Mouse (Mus musculus) retina, postnatal 7 days (tissue): ENCODE measurements around the gene Prpf6.

Experiments used
- DNase-seq: peaks from one replicate; pipeline ENCODE4 v3.0.0-alpha.2; 2012; ENCODE audit warnings: low read depth, low spot score

The Prpf6 gene

GRCm38 (mm10) chr2:181591528-181592085 lies at the start of gene Prpf6:
Gene Prpf6 (plus strand): TSS chr2:181591868.
- no peak for DNase-seq

- no peak for DNase-seq
These were observed 45.5 kb upstream of the Prpf6 start for GRCm38 (mm10) chr2:181546142-181546541.

DNA sequence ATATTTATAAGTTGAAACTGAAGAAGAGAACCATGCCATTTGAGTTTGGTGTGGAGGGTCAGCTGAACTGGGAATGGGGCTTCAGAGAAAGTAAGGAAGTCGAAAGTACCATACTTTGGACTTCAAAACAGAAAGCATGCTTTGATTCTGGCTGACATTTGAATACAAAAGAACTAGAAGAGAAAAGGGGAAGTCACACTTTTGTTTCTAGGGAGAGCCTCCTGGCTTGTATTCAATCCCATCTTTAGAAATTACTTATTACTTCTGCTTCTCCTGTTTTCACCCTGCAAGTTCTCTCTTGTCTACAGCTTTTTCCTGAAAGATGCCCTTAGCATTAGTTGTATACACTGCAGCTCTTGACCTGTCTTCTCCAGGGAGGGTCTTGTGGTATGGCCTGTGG lies 43.4 kb upstream of the Prpf6 start:
- DNase-seq = no peak

GRCm38 (mm10) chr2:181548682-181549081 lies 43.0 kb upstream of the Prpf6 start:
- no peak for DNase-seq

- DNase-seq = no peak
These were observed 41.4 kb upstream of the Prpf6 start for GRCm38 (mm10) chr2:181550233-181550632.

DNA sequence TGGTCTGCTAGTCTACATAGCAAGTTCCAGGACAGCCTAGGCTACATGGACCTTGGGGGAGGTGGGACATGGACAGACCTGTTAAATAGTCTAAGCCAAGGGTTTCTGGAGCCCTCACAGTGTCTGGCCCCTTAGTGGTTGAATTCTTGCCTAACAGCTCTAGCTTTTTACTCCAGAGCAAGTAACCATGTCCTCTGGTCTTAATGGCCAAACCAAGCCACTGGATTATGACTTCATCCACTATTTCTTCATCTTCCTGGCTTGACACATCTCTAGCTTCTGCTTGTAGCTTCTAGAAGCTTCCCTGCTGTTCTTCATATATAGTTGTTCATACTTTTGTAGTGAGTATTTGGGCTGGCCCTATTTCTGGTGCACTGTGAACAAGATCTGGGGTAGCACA lies 37.9 kb upstream of the Prpf6 start:
- DNase-seq = no peak

DNA sequence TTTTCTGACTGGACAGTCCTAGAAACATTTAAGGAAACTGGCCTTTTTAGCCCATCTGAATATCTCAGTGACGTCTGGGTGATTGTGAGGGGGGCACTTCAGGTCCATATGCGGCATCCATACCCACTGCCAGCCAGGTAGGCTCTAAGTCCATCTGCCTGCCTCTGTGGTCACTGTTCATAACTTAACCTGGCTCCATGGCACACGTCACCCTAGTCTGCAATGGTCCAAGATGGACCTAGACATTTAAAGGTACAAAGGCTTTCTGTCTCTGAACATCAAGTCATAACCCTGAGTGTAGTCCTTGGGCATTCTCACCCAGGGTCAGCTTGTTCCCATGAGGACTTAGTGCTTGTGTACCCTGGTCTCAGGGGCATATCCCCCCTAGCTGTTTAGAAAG lies 24.3 kb upstream of the Prpf6 start:
- no peak for DNase-seq

DNA sequence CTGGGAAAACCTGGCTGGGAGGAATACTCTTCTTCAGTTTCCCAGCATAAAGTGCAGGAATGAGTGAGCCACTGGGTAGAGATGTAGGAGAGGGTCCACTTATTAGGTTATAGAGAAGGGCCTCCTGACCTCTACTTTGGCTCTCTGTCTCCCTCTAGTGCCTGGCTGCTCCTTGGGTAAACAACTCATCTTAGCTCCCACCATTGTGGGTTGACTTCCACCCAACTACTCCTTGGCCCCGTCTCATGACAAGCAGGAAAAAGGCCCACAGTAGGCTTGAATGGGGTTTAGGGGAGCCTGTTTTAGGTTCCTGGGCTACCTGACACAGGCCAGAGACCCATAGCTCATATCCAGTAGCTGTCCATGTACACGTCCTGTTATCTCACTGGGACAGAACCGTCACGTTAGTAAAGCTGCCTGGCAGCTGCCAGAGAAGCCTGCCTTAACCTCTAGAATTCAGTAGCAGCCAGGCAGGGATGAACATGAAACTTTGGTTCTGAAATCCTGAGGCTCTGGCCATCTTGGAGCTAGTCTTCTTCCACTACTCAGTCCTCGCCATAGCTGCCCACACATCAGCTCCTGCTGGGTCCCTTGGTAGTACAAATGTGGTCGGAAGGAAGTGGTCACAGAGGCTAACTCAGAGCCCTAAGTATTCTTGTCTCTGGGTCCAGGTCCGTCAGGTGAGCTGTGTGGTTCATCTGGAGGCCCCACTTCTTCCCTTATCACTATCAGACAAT lies 23.2 kb upstream of the Prpf6 start:
- DNase-seq = no peak

GRCm38 (mm10) chr2:181569856-181570255 lies 21.8 kb upstream of the Prpf6 start:
- DNase-seq = no peak

GRCm38 (mm10) chr2:181570375-181570774 lies 21.3 kb upstream of the Prpf6 start:
- DNase-seq = no peak

DNA sequence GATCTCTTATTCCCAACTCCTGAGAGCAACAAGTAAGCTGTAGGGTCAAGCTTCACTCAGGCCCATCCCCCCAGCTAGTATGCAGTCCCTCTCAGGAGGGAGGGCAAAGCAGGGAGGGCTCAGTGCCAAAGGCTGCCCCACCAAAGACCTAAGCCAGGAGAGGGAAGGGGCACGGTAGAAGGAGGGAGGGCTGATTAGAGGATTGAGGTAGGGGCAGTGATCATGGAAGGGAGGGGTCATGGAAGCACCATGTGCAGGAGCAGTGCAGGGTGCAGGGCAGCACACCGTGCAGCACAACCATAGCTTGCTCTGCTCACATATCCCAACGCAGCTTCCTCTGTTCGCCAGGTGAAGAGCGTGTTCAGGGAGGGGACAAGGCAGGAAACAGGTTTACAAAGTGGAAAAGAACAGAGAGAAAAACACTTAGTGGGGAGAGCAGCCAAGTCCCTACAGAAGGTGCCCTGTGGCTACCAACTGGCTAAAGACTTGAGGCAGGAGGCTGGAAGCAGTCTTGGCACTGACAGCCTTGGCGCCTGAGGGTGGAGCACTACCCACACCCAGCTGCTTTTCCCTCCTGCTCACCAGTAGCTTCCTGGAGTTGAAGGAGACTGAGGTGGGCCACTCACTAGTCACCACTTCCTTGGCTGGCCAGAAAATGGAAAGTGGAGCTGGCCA lies 20.6 kb upstream of the Prpf6 start:
- no peak for DNase-seq

DNA sequence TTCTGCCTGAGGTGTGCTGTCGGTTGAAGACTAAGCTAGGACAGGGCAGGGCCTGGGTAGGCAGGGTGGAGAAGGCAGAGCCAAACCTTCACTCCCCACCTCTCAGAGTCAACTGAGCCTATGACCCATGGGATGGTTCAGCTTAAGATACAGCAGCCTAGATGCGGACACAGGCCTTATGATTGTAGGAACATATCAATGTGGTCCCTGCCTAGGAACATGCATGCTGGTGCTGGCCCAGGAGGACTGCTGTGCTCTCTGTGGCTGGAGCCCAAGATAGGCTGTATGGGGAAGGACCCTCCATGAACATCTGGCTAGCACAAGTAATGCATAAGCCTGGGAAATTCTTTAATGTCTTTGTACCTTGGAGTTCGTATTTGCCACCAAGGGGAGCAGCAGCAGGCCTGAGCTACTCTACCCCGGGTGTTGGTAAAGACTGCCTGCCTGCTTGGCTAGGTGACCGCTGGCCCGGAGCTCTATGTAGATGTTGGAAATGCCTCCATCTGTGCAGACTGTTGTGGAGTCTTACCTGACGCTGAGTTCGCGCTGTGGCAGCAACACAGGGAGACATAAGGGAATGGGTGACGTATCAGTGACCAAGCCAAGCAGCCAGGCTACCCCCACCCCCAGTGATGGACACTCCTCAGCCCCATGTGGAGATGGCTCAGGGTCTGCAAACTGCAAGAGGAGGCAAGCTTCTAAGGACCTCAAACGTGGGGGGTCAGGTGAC lies 19.6 kb upstream of the Prpf6 start:
- DNase-seq = no peak

GRCm38 (mm10) chr2:181572921-181573920 lies 18.4 kb upstream of the Prpf6 start:
- no peak for DNase-seq

DNA sequence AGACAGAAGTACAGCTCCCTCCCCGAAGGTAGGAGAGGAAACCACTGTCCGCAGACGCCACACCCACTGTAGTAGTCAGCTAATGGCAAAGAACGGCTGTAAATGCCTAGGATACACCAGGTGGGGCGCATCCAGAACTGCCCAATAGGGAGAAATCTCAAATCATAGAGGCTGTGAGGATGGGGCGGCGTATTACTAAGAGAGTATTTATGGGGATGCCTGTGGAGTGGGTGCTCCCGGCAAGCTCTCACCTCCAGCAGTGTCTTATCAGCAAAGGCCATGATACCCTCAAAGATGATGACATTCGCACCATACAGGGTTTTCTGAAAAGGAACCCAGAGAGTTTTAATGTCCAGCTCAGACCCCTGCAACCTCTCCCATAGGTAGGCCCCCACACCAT lies 17.7 kb upstream of the Prpf6 start:
- DNase-seq = no peak

GRCm38 (mm10) chr2:181574921-181575545 lies 16.6 kb upstream of the Prpf6 start:
- DNase-seq = no peak

DNA sequence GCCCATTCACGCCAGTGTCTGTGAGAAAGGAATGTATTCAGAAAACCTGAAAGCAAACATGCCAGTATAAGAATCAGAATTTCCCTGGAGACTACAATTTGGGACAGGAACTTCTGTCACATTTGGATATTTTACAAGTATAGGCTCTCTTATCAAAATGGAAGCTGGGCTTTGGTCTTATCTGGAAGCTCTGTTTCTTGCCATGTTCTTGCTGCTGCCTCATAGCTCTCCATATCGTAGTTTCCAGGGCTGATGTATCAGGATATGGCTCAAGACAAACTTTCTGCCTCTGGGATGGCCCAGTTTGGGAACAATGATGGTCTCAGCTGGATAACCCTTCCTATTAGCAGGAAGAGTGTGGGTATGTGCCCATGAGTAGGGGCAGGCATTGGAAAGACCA lies 15.1 kb upstream of the Prpf6 start:
- no peak for DNase-seq

- DNase-seq = no peak
These were observed 14.5 kb upstream of the Prpf6 start for GRCm38 (mm10) chr2:181577126-181577525.

DNA sequence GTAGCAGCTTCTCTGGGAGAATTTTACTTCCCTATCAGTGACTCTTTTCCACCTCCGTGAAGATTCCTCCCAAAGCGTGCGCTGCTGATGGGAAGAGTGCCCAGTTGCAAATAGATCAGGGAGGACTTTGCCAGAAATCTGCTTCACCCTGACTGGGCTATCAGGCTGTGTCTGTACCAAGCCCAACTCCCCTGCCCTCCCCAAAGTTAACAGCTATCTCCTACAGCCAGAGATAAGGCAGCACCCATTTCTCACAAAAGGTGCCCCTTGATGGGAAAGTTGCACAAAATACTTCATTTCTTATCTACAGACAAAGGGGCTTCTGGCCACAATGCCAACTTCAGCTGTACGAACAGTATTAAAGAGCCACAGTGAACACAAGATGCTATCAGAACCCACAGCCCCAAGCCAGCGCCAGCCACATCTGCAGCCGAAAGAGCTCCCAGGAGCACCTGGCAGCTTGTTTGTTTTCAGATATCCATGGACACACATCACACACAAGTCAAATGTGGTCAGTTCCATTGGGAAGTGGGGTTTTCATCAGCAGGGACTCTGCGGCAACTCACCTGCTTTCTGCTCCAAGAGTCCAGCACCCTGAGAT lies 13.6 kb upstream of the Prpf6 start:
- DNase-seq = no peak

DNA sequence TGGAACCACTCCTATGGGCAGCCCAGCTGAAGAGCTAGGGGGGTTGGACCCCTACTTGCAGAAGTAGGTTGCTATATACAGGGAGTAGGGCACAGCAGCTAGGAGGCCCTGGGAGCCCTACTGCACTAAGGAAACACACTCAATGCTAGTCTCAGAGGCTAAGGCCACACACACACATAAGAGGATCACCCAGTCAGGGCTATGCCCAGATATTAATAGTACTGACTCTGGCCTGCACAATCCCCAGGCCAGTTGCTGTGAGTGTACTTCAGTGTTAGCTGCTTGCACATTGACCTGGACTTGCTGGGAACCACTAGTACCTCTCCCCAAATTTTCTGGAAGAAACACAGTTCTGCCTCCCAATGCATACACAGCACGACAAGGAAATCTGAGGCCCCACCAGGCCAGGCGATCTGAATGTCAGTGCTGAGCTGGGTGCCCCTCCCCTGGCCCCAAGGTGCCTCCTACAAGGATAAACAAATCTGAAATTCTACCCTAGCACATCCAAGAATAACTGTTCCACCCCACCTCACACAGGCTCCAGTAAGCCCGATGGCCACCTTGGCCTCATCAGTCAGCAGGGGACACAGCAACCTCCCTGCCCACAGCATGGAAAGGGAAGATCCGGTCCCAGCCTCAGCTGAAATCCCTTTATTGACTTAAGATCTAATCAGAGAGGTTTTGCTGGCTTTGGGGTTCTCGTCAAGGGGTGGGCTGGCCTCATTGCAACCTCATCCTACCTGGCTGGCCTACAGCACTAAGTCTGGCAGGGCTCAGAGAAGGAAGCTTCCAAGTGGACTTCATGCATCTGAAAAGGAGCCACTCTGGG lies 12.7 kb upstream of the Prpf6 start:
- no peak for DNase-seq
